Mouse (Mus musculus) layer of hippocampus, postnatal 14 days (tissue): ENCODE data around the gene Mcrip1. TPM values are rescaled to one million over a fixed set of nuclear protein-coding genes. Genes with fewer than 3 reads are reported as not detected.
"Not testable (repeated sequence)": the region's sequence is repeated elsewhere in the genome, so short reads cannot be mapped to it uniquely, and the experiment has no call there.

Experiments used
- DNase-seq, 2 experiments: peaks; one replicate each; pipeline ENCODE4 v3.0.0; 2021 to 2022; ENCODE audit warnings: low spot score in 2 of 2, mixed read lengths in 1 of 2
- total RNA-seq, 2 experiments: library from RNA; stranded (reverse); gene quantifications; 2 replicates each; pipeline ENCODE4 v1.2.3; 2021

Mcrip1 gene
- total RNA-seq, 2 experiments from 2014 or later: 86.1 to 89.0 TPM

GRCm38 (mm10) chr11:120576365-120576981, 26.9 kb upstream of the Mcrip1 start:
- no peak for DNase-seq

- DNase-seq: no peak
Measured at GRCm38 (mm10) chr11:120575940-120576339, 26.4 kb upstream of the Mcrip1 start.

- DNase-seq: no peak
Measured at GRCm38 (mm10) chr11:120575046-120575445, 25.5 kb upstream of the Mcrip1 start.

- DNase-seq: no peak
Measured at GRCm38 (mm10) chr11:120574278-120574600, 24.7 kb upstream of the Mcrip1 start.

- DNase-seq: no peak
Measured at GRCm38 (mm10) chr11:120573585-120574277, 24.2 kb upstream of the Mcrip1 start.

- DNase-seq: peak; percentile 100
Measured at GRCm38 (mm10) chr11:120572752-120573584, 23.4 kb upstream of the Mcrip1 start, which contains the start of gene P4hb. Gene P4hb, minus strand, starts transcription at chr11:120573253.

- no peak for DNase-seq
Measured at GRCm38 (mm10) chr11:120572417-120572751, 22.9 kb upstream of the Mcrip1 start.

GRCm38 (mm10) chr11:120571754-120572416, 22.4 kb upstream of the Mcrip1 start:
- no peak for DNase-seq

- DNase-seq: no peak
Measured at GRCm38 (mm10) chr11:120571122-120571521, 21.6 kb upstream of the Mcrip1 start.

- DNase-seq: no peak
Measured at GRCm38 (mm10) chr11:120568324-120568723, 18.8 kb upstream of the Mcrip1 start.

GRCm38 (mm10) chr11:120565114-120565513, 15.6 kb upstream of the Mcrip1 start:
- no peak for DNase-seq

- DNase-seq: no peak
Measured at GRCm38 (mm10) chr11:120562949-120563348, 13.4 kb upstream of the Mcrip1 start.

- DNase-seq: no peak
Measured at GRCm38 (mm10) chr11:120560952-120561728, 11.6 kb upstream of the Mcrip1 start.

- DNase-seq: not testable (repeated sequence)
Measured at GRCm38 (mm10) chr11:120558843-120559242, 9.3 kb upstream of the Mcrip1 start.

- no peak for DNase-seq
Measured at GRCm38 (mm10) chr11:120555260-120555659, 5.7 kb upstream of the Mcrip1 start.

- no peak for DNase-seq
Measured at GRCm38 (mm10) chr11:120554834-120555233, 5.3 kb upstream of the Mcrip1 start.

- no peak for DNase-seq
Measured at GRCm38 (mm10) chr11:120552736-120553135, 3.2 kb upstream of the Mcrip1 start.

- DNase-seq: no peak
Measured at GRCm38 (mm10) chr11:120550810-120551440, 1.4 kb upstream of the Mcrip1 start, which contains the start of gene Ppp1r27. Gene Ppp1r27, minus strand, starts transcription at chr11:120551132.

- DNase-seq: no peak
Measured at GRCm38 (mm10) chr11:120549986-120550809, 671 bp upstream of the Mcrip1 start.
